Mouse (Mus musculus) forelimb bud, embryonic 11.5 days (tissue): Measurements from ENCODE around the gene Hist1h2bn.
"Not testable (repeated sequence)": the region's sequence is repeated elsewhere in the genome, so short reads cannot be mapped to it uniquely, and the experiment has no call there.

Experiments
- DNase-seq: peaks from one replicate; pipeline ENCODE4 v3.0.0-alpha.2; 2012; ENCODE audit warnings: low read depth, low spot score

The Hist1h2bn gene

GRCm38 (mm10) chr13:21781639-21782038 is 27.7 kb downstream of the Hist1h2bn start:
- DNase-seq: no peak

- peak; percentile 67 for DNase-seq
Observed at GRCm38 (mm10) chr13:21782361-21783254, 28.7 kb downstream of the Hist1h2bn start.

GRCm38 (mm10) chr13:21783255-21783617 is 29.3 kb downstream of the Hist1h2bn start, which contains the start of gene Hist1h3i:
Gene Hist1h3i (minus strand): TSS chr13:21783370.
- peak; percentile 93 for DNase-seq

- DNase-seq: no peak
Observed at GRCm38 (mm10) chr13:21783734-21784161, 29.8 kb downstream of the Hist1h2bn start.

GRCm38 (mm10) chr13:21784311-21784710 is 30.4 kb downstream of the Hist1h2bn start:
- no peak for DNase-seq

- peak; percentile 61 for DNase-seq
Observed at GRCm38 (mm10) chr13:21786189-21786898, 32.4 kb downstream of the Hist1h2bn start.

- DNase-seq: peak; percentile 98
Observed at GRCm38 (mm10) chr13:21786899-21787629, 33.1 kb downstream of the Hist1h2bn start, which contains the start of the genes Hist1h2an and Hist1h2bp. Gene Hist1h2an (minus strand): TSS chr13:21787218. Gene Hist1h2bp (plus strand): TSS chr13:21787461.

- no peak for DNase-seq
Observed at GRCm38 (mm10) chr13:21787760-21788593, 34.1 kb downstream of the Hist1h2bn start.

- no peak for DNase-seq
Observed at GRCm38 (mm10) chr13:21789925-21790324, 36.0 kb downstream of the Hist1h2bn start.

- DNase-seq: no peak
Observed at GRCm38 (mm10) chr13:21790601-21791283, 36.8 kb downstream of the Hist1h2bn start.

GRCm38 (mm10) chr13:21795584-21795983 is 41.7 kb downstream of the Hist1h2bn start:
- no peak for DNase-seq

- not testable (repeated sequence) for DNase-seq
Observed at GRCm38 (mm10) chr13:21797163-21797562, 43.2 kb downstream of the Hist1h2bn start.

GRCm38 (mm10) chr13:21803058-21803457 is 49.1 kb downstream of the Hist1h2bn start:
- not testable (repeated sequence) for DNase-seq
